Mouse (Mus musculus): ENCODE results near the gene Emc3. TPM values are rescaled to one million over a fixed set of nuclear protein-coding genes. Genes with fewer than 3 reads are reported as not detected.

The Emc3 gene
- polyA plus RNA-seq, 1 experiment from 2014 or later: 70.8 TPM

- no peaks in the 10 kb centered on the region for H3K36me3 ChIP-seq (ENCODE audit: control insufficient read depth, insufficient read depth, low read length)
Observed at GRCm38 (mm10) chr6:113473715-113474114, 57.7 kb downstream of the Emc3 start.

GRCm38 (mm10) chr6:113473246-113473645, 58.2 kb downstream of the Emc3 start:
- no peak overlapping the region for H3K9ac ChIP-seq (ENCODE audit: low read depth, low read length)
- H3K4me2 ChIP-seq: no peak overlapping the region
- no peak for ATAC-seq (replicated peaks; ENCODE audit: low FRiP score)
- H3K4me3 ChIP-seq (ENCODE audit: low read depth, low read length): no peak overlapping the region
- no peaks in the 10 kb centered on the region for H3K36me3 ChIP-seq (ENCODE audit: control insufficient read depth, insufficient read depth, low read length)
- H3K27ac ChIP-seq (ENCODE audit: low read depth, low read length): no peak overlapping the region
- no peaks in the 10 kb centered on the region for H3K9me3 ChIP-seq (ENCODE audit: control insufficient read depth, low read length)
- H3K27me3 ChIP-seq (replicated peaks; ENCODE audit: control insufficient read depth, insufficient read depth, low read length): peaks cover 30% of the 10 kb centered on the region
- H3K4me1 ChIP-seq (replicated peaks; ENCODE audit: control insufficient read depth, insufficient read depth, low read length): peaks cover 11% of the 10 kb centered on the region
- 61% methylated on average over 2 of the region's 2 CpGs for WGBS
- no peak for DNase-seq (ENCODE audit: low spot score)

More at GRCm38 (mm10) chr6:113473715-113474114, 57.7 kb downstream of the Emc3 start:
- H3K9ac ChIP-seq (ENCODE audit: low read depth, low read length): no peak overlapping the region
- no peak overlapping the region for H3K4me3 ChIP-seq (ENCODE audit: low read depth, low read length)
- peaks cover 11% of the 10 kb centered on the region for H3K4me1 ChIP-seq (replicated peaks; ENCODE audit: control insufficient read depth, insufficient read depth, low read length)
- peaks cover 30% of the 10 kb centered on the region for H3K27me3 ChIP-seq (replicated peaks; ENCODE audit: control insufficient read depth, insufficient read depth, low read length)
- ATAC-seq (replicated peaks; ENCODE audit: low FRiP score): no peak
- no peak overlapping the region for H3K27ac ChIP-seq (ENCODE audit: low read depth, low read length)
- no peak for DNase-seq (ENCODE audit: low spot score)
- no peak overlapping the region for H3K4me2 ChIP-seq
- 84% methylated on average over 6 of the region's 6 CpGs for WGBS
- H3K9me3 ChIP-seq (ENCODE audit: control insufficient read depth, low read length): no peaks in the 10 kb centered on the region

GRCm38 (mm10) chr6:113472061-113472460, 59.4 kb downstream of the Emc3 start:
- Histone ChIP-seq H3K4me2 (no peak overlapping the region; the same call in 1 of the 2 replicates), H3K4me1 (replicated peaks; ENCODE audit: control insufficient read depth, insufficient read depth, low read length) (peaks cover 11% of the 10 kb centered on the region), H3K27ac (ENCODE audit: low read depth, low read length) (no peak overlapping the region), H3K4me3 (ENCODE audit: low read depth, low read length) (no peak overlapping the region), H3K27me3 (replicated peaks; ENCODE audit: control insufficient read depth, insufficient read depth, low read length) (peaks cover 30% of the 10 kb centered on the region), H3K36me3 (ENCODE audit: control insufficient read depth, insufficient read depth, low read length) (no peaks in the 10 kb centered on the region), H3K9ac (ENCODE audit: low read depth, low read length) (no peak overlapping the region), H3K9me3 (ENCODE audit: control insufficient read depth, low read length) (no peaks in the 10 kb centered on the region)
- DNase-seq (ENCODE audit: low spot score): no peak
- WGBS: 67% methylated on average over 10 of the region's 10 CpGs
- ATAC-seq (replicated peaks; ENCODE audit: low FRiP score): no peak

GRCm38 (mm10) chr6:113471297-113471936, 60.0 kb downstream of the Emc3 start, which contains the start of gene Il17rc:
Gene Il17rc (plus strand): TSS chr6:113471427.
- Histone ChIP-seq H3K9me3 (ENCODE audit: control insufficient read depth, low read length) (no peaks in the 10 kb centered on the region), H3K4me2 (peak within 1 kb of the TSS; percentile 39), H3K4me1 (replicated peaks; ENCODE audit: control insufficient read depth, insufficient read depth, low read length) (peaks cover 11% of the 10 kb centered on the region), H3K36me3 (ENCODE audit: control insufficient read depth, insufficient read depth, low read length) (no peaks in the 10 kb centered on the region), H3K27ac (ENCODE audit: low read depth, low read length) (no peak within 1 kb of the TSS), H3K9ac (ENCODE audit: low read depth, low read length) (peak within 1 kb of the TSS; percentile 6; the same call in 1 of the 2 replicates), H3K4me3 (ENCODE audit: low read depth, low read length) (peak within 1 kb of the TSS; percentile 18; the same call in 1 of the 2 replicates), H3K27me3 (replicated peaks; ENCODE audit: control insufficient read depth, insufficient read depth, low read length) (peaks cover 28% of the 10 kb centered on the region)
- 37% methylated on average over 12 of the region's 12 CpGs for WGBS
- ATAC-seq (replicated peaks; ENCODE audit: low FRiP score): 0 out of 2 replicates have a peak, but pooled peaks have one; percentile 9
- DNase-seq (ENCODE audit: low spot score): no peak

- peak; percentile 70 for DNase-seq (ENCODE audit: low spot score)
- peak overlapping the region; percentile 39 for H3K9ac ChIP-seq (ENCODE audit: low read depth, low read length)
- peak; percentile 66 for ATAC-seq (replicated peaks; ENCODE audit: low FRiP score)
- H3K4me2 ChIP-seq: peak overlapping the region; percentile 77
- H3K27ac ChIP-seq (ENCODE audit: low read depth, low read length): no peak overlapping the region
- H3K36me3 ChIP-seq (ENCODE audit: control insufficient read depth, insufficient read depth, low read length): no peaks in the 10 kb centered on the region
- H3K9me3 ChIP-seq (ENCODE audit: control insufficient read depth, low read length): no peaks in the 10 kb centered on the region
- H3K27me3 ChIP-seq (replicated peaks; ENCODE audit: control insufficient read depth, insufficient read depth, low read length): peaks cover 28% of the 10 kb centered on the region
- peak overlapping the region; percentile 44 for H3K4me3 ChIP-seq (ENCODE audit: low read depth, low read length)
- H3K4me1 ChIP-seq (replicated peaks; ENCODE audit: control insufficient read depth, insufficient read depth, low read length): peaks cover 11% of the 10 kb centered on the region
- 2% methylated on average over 31 of the region's 31 CpGs for WGBS
Observed at GRCm38 (mm10) chr6:113469432-113469831, 62.0 kb downstream of the Emc3 start.

GRCm38 (mm10) chr6:113469021-113469420, 62.4 kb downstream of the Emc3 start:
- Histone ChIP-seq H3K4me2 (peak overlapping the region; percentile 77), H3K27ac (ENCODE audit: low read depth, low read length) (no peak overlapping the region), H3K9me3 (ENCODE audit: control insufficient read depth, low read length) (no peaks in the 10 kb centered on the region), H3K4me3 (ENCODE audit: low read depth, low read length) (peak overlapping the region; percentile 44), H3K4me1 (replicated peaks; ENCODE audit: control insufficient read depth, insufficient read depth, low read length) (peaks cover 11% of the 10 kb centered on the region), H3K9ac (ENCODE audit: low read depth, low read length) (peak overlapping the region; percentile 39), H3K27me3 (replicated peaks; ENCODE audit: control insufficient read depth, insufficient read depth, low read length) (peaks cover 28% of the 10 kb centered on the region), H3K36me3 (ENCODE audit: control insufficient read depth, insufficient read depth, low read length) (no peaks in the 10 kb centered on the region)
- 6% methylated on average over 9 of the region's 9 CpGs for whole genome bisulfite sequencing
- peak; percentile 67 for ATAC-seq (replicated peaks; ENCODE audit: low FRiP score)
- DNase-seq (ENCODE audit: low spot score): peak; percentile 54

GRCm38 (mm10) chr6:113468512-113468911, 62.9 kb downstream of the Emc3 start:
- Histone ChIP-seq H3K27me3 (replicated peaks; ENCODE audit: control insufficient read depth, insufficient read depth, low read length) (peaks cover 26% of the 10 kb centered on the region), H3K36me3 (ENCODE audit: control insufficient read depth, insufficient read depth, low read length) (no peaks in the 10 kb centered on the region), H3K4me2 (no peak overlapping the region), H3K4me1 (replicated peaks; ENCODE audit: control insufficient read depth, insufficient read depth, low read length) (peaks cover 11% of the 10 kb centered on the region), H3K27ac (ENCODE audit: low read depth, low read length) (no peak overlapping the region), H3K4me3 (ENCODE audit: low read depth, low read length) (no peak overlapping the region), H3K9ac (ENCODE audit: low read depth, low read length) (no peak overlapping the region), H3K9me3 (ENCODE audit: control insufficient read depth, low read length) (no peaks in the 10 kb centered on the region)
- WGBS: 68% methylated on average over 3 of the region's 3 CpGs
- DNase-seq (ENCODE audit: low spot score): no peak
- ATAC-seq (replicated peaks; ENCODE audit: low FRiP score): no peak

- H3K4me2 ChIP-seq: no peak overlapping the region
- no peak for DNase-seq (ENCODE audit: low spot score)
- H3K36me3 ChIP-seq (ENCODE audit: control insufficient read depth, insufficient read depth, low read length): no peaks in the 10 kb centered on the region
- no peak overlapping the region for H3K27ac ChIP-seq (ENCODE audit: low read depth, low read length)
- H3K9me3 ChIP-seq (ENCODE audit: control insufficient read depth, low read length): no peaks in the 10 kb centered on the region
- no peak overlapping the region for H3K9ac ChIP-seq (ENCODE audit: low read depth, low read length)
- no peak overlapping the region for H3K4me3 ChIP-seq (ENCODE audit: low read depth, low read length)
- H3K4me1 ChIP-seq (replicated peaks; ENCODE audit: control insufficient read depth, insufficient read depth, low read length): peaks cover 8% of the 10 kb centered on the region
- WGBS: 56% methylated on average over 5 of the region's 5 CpGs
- H3K27me3 ChIP-seq (replicated peaks; ENCODE audit: control insufficient read depth, insufficient read depth, low read length): peaks cover 10% of the 10 kb centered on the region
- no peak for ATAC-seq (replicated peaks; ENCODE audit: low FRiP score)
Observed at GRCm38 (mm10) chr6:113465602-113466001, 65.8 kb downstream of the Emc3 start.
